Mouse (Mus musculus) left cerebral cortex, adult 18-20 months (tissue): ENCODE measurements around the gene Anapc2. TPM values are rescaled to one million over a fixed set of nuclear protein-coding genes. Genes with fewer than 3 reads are reported as not detected.

ENCODE experiments used
- DNase-seq, 2 experiments: peaks; one replicate each; pipeline ENCODE4 v3.0.0; 2021 to 2022; ENCODE audit warnings: low spot score in 2 of 2, mixed read lengths in 1 of 2
- long read RNA-seq, 2 experiments: library from polyadenylated mRNA; stranded (forward); transcript quantifications; one replicate each; pipeline ENCODE4 v2.0.0; 2021
- total RNA-seq, 2 experiments: library from RNA; stranded (reverse); gene quantifications; 2 replicates each; pipeline ENCODE4 v1.2.3; 2021

The Anapc2 gene
- 10 to 100 TPM; 87.1 to 87.2 TPM for total RNA-seq
- long read RNA-seq, experiment 1, transcript Anapc2-201 (13 exons, 3,004 nt), result major isoform, 104 of 133 reads
- long read RNA-seq, experiment 1, partial matches to known transcripts, result 17 of 133 reads
- long read RNA-seq, experiment 1, other reads (novel, unspliced or antisense), result 12 of 133 reads
- long read RNA-seq, experiment 2, transcript Anapc2-201 (13 exons, 3,004 nt), result major isoform, 49 of 62 reads
- long read RNA-seq, experiment 2, partial matches to known transcripts, result 6 of 62 reads
- long read RNA-seq, experiment 2, other reads (novel, unspliced or antisense), result 7 of 62 reads

GRCm38 (mm10) chr2:25271827-25272511, at the start of gene Anapc2, which contains the start of gene Ssna1:
TSS of gene Anapc2 (plus strand) at chr2:25272478.
TSS of gene Ssna1 (minus strand) at chr2:25272438.
- DNase-seq, result peak; percentile 98 to 99

- peak; percentile 74 to 77 for DNase-seq
These were observed 48.4 kb upstream of the Anapc2 start for GRCm38 (mm10) chr2:25223681-25224491.

DNA sequence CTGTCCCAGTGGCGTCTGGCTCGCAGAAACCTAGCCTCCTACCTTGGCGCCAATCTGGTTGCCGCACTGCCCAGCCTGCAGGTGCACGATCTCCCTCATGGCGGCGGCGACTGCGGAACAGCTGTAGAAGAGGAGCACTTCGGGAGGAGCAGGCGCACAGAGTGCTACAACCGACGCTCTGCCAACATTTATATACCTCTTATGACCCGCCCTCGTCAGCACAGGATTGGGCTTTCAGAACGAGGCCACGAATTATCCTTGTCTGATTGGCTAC, 47.8 kb upstream of the Anapc2 start, which contains the start of gene Tubb4b:
TSS of gene Tubb4b (minus strand) at position 211 of the 274 bp plus-strand sequence.
- DNase-seq, result no peak

- peak; percentile 95 to 98 for DNase-seq
These were observed 47.2 kb upstream of the Anapc2 start for GRCm38 (mm10) chr2:25224766-25225752.

DNA sequence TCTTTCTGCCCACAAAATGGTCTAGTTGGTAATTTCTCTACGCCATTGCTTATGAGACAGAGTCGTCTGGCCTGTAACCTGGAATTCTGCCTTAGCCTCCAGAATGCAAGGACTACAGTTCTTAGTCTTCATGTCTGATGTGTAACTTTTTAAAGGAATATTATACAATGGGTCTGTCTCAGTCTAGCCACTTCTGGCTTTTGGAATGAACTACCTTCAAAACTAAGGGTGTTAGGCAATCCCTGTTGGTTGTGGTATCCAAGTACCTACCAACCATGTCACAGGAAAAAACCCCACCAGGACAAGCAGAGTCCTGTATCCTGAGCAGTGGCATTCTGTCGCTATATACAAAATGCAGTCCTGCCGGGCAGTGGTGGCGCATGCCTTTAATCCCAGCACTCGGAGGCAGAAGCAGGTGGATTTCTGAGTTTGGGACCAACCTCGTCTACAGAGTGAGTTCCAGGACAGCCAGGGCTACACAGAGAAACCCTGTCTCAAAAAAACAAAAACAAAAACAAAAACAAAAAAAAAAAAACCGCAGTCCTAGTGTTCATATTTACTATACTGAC, 46.4 kb upstream of the Anapc2 start:
- DNase-seq, result no peak

- no peak for DNase-seq
These were observed 45.4 kb upstream of the Anapc2 start for GRCm38 (mm10) chr2:25226864-25227263.

GRCm38 (mm10) chr2:25227406-25227805, 44.9 kb upstream of the Anapc2 start:
- DNase-seq, result no peak

DNA sequence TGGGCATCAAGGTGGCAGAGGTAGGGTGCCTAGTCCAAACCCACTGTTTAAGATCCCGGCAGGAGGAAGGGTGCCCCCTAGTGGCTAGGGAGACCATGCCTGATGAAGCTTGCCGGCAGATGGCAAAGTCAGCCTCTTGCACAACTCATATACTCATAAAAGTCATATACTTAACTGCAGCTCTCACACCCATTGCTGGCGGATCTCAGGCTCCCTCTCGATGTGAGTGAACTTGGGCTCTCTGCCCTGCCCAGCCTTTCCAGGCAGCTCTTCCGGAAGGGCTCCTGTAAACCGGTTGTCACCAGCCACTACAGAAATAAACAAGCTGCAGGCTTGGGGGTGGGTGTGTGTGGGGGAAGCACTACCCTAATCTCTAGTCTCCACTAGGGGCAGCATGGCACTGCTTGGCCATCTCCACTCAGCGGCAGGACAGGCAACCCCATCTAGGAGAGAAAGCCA, 43.8 kb upstream of the Anapc2 start:
- peak; percentile 79 to 81 for DNase-seq

DNA sequence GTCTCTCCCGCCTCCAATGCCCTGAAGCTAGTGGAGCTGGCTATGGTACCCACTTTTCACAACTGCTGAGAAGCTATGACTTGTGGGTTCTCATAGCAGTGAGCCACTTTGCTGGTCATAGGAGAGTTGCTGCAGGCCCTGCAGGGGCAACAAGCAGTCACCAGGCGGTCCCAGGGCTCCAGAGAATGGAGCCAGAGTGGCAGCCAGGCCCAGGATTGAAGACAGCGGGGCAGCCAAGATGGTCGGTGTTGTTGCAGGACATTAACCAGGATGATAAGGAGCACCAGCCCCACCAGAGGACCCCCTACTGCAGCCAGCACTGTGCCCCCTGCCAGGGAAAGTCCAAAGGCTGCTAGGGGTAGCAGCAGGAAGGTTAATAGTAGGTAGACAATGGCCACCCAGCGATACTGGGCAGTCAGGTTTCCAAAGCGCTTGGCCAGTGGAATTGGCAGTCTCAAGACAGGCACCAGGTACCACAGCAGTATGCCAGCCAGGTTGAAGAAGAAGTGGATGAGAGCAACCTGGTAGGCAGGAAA, 43.2 kb upstream of the Anapc2 start:
- DNase-seq, result no peak

DNA sequence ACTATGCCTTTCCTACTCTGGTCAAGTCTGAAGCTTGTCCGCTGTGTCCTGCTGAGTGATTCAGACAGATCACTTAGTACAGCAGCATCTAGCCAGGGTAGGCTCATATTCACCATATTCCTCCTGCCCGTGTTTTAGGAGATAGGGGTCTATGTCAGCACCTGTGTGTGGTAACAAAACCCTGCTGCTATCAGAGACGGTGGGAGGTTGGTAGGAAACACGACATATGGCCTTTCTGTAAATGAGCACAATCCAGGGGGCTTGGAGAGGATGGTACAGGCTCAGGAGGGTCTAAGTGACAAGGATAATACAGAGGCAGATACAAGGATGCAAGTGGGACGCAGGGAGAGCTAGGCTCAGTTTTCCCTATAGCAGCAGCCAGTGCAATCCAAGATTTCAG, 42.7 kb upstream of the Anapc2 start:
- no peak for DNase-seq

DNA sequence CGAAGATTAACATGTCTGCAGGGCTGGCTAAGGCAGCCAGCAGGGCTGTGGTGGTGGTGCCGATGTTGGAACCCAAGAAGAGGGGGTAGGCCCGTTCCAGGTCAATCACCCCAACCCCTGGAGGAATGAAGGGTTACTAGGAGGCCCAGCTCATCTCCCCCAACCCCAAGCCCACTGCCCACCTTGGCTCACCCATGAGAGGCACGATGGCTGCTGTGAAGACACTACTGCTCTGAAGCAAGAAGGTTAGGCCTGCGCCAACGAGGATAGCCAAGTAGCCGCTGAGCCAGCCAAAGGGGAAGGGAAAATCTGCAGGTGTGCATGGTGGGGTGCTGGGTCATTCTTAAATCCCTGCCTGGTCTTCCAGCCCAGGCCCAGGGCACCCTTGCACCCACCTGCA, 41.7 kb upstream of the Anapc2 start:
- DNase-seq, result no peak

DNA sequence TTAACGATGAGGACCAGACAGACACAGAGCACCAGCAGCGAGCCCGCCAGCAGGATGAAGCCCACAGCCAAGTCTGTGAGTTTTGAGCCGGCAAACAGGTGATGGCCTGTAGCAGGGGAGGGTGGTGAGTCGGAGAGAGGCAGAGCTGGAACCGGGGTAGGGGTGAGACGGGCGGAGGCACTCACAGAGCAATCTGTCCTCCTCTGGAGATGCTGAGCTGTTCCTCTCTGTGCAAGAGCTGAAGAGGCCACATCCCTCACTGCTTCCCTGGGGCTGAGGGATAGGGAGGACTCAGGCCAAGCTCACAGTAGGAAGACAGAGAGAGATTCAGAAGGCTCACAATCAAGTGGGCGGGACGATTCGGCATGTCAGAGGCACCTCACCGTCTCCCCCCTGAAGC, 41.2 kb upstream of the Anapc2 start:
- no peak for DNase-seq

GRCm38 (mm10) chr2:25233421-25233820, 38.9 kb upstream of the Anapc2 start:
- DNase-seq, result no peak

GRCm38 (mm10) chr2:25234050-25234449, 38.2 kb upstream of the Anapc2 start, which contains the start of gene Slc34a3:
TSS of gene Slc34a3 (minus strand) at chr2:25234364.
- no peak for DNase-seq

DNA sequence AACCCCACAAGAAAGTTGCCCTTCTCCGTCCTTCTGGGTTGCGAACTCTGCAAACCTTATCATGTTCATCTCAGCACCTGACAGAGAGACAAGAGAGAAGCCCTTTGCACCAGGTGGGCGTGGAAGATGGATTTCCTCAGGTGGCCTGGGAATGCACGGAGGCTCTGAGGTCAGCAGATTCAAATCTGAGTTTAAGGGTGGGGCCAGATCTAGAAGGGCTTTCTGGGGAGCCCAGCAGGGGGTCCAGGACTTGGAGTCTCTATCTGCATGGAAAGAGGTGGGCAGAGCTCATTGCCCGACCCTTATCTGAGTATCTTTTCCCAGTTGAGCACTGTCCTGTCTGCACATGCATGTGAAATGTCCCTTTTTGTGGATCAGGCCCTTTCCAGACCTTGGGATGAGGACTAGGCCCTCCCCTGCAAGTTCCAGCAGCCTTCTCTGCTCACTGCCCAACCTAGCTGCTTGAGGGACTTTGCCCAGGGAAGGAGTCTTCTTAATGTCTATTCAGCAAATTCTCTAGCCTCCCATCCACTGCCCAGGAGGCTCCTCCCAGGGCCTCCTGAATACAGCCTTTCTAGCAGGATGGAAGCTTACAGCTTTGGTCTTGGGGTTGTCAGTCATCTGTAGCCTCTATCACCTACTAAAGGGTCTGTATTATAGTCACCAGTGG, 37.6 kb upstream of the Anapc2 start:
- no peak for DNase-seq

- no peak for DNase-seq
These were observed 35.7 kb upstream of the Anapc2 start, which contains the start of gene Rnf224 for GRCm38 (mm10) chr2:25236614-25237013. TSS of gene Rnf224 (minus strand) at chr2:25236787.

DNA sequence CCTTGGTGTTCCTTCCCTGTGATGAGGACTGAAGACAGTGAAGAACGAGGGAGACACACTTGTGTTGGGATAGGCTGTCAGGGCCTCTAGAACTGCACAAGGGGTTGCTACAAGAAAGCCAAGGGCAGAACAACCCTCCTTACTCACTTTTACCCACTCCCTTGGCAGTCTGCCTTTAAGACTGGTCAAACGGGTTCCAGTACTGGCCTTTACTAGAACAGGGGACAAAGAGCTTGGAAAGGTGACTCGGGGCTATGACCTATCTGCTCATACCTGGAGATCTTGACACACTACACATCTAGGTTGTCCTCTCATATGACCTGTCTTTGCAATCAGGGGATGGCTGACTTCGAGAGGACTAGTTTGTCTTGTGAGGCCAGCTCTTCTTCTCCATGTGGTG, 34.8 kb upstream of the Anapc2 start:
- DNase-seq, result no peak

- no peak for DNase-seq
These were observed 34.2 kb upstream of the Anapc2 start for GRCm38 (mm10) chr2:25238106-25238505.

DNA sequence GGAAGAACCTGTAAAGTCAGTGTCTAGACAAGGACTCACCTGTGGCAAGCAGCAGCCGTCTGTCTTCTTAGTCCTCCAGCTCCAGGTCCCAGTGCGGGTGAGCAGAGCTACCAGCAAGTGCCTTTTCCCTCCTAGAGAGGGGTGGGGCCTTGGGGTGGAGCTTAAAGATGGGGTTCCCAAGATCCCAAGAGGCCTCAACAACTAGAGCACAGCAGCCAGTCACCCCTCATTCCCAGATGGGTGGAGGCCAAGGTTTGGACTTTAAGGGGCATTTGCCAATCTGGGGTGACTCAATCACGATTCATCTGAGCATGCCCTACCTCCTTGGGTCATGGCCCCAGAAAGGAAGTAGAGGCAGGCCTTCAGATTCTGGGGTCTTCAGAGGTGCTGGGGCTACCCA, 32.5 kb upstream of the Anapc2 start:
- no peak for DNase-seq
